10 mouse cellular contexts compared by ENCODE assay signal in genomic region chr3:63296411-63296810, GRCm38 (mm10). TPM values are rescaled to one million over a fixed set of nuclear protein-coding genes. Genes with fewer than 3 reads are reported as not detected.
DNase-seq lines count a peak whose midpoint lies in the region; ATAC-seq lines count a peak whose summit lies in the region.
"Had no signal": no experiment of that assay in that cellular context is flagged by ENCODE, and none has a peak within 500 bp of the region (broad histone marks: within the 10 kb centered on the region; RNA-seq: fewer than 3 reads in every experiment).

No protein-coding gene starts in this region.

- no peaks in the 10 kb centered on the region for H3K9me3 ChIP-seq in heart, embryonic 11.5 days (replicated peaks; ENCODE audit: control insufficient read depth, low read length)
- H3K9me3 ChIP-seq in kidney, embryonic 14.5 days (ENCODE audit: control insufficient read depth, low read length) = no peaks in the 10 kb centered on the region

- H3K36me3 ChIP-seq in heart, embryonic 11.5 days (ENCODE audit: control insufficient read depth, insufficient read depth, low read length) = no peaks in the 10 kb centered on the region
- no peaks in the 10 kb centered on the region for H3K36me3 ChIP-seq in kidney, embryonic 14.5 days (ENCODE audit: control insufficient read depth, insufficient read depth, low read length)

- peak overlapping the region; percentile 94 for H3K4me2 ChIP-seq in heart, embryonic 11.5 days
- H3K4me2 ChIP-seq in kidney, embryonic 14.5 days (replicated peaks; ENCODE audit: low read depth, low read length) = peak overlapping the region; percentile 92

- no peaks in the 10 kb centered on the region for H3K4me1 ChIP-seq in heart, embryonic 11.5 days (ENCODE audit: control insufficient read depth, insufficient read depth, low read length)
- H3K4me1 ChIP-seq in kidney, embryonic 14.5 days (ENCODE audit: control insufficient read depth, insufficient read depth, low read length) = no peaks in the 10 kb centered on the region

- H3K27ac ChIP-seq in heart, embryonic 11.5 days (ENCODE audit: low read depth, low read length) = no peak overlapping the region
- no peak overlapping the region; the same call in 1 of the 2 replicates for H3K27ac ChIP-seq in kidney, embryonic 14.5 days (ENCODE audit: low read depth, low read length)

- H3K27me3 ChIP-seq in heart, embryonic 11.5 days (ENCODE audit: control insufficient read depth, insufficient read depth, low read length) = no peaks in the 10 kb centered on the region
- no peaks in the 10 kb centered on the region for H3K27me3 ChIP-seq in kidney, embryonic 14.5 days (ENCODE audit: control insufficient read depth, insufficient read depth, low read length)

- peak overlapping the region; percentile 77 for H3K4me3 ChIP-seq in heart, embryonic 11.5 days (ENCODE audit: low read depth, low read length)
- peak overlapping the region; percentile 72 for H3K4me3 ChIP-seq in kidney, embryonic 14.5 days (ENCODE audit: low read length)
- H3K4me3 ChIP-seq: erythroblast, embryonic 14.5 days had no signal

- no peak for ATAC-seq in heart, embryonic 11.5 days (replicated peaks; ENCODE audit: insufficient number of reproducible peaks, low FRiP score, low TSS enrichment)
- ATAC-seq in kidney, embryonic 14.5 days (ENCODE audit: low FRiP score, low TSS enrichment) = no peak

- WGBS in heart, embryonic 11.5 days (ENCODE audit: insufficient replicate concordance) = 8% methylated on average over 12 of the region's 12 CpGs
- 7% methylated on average over 12 of the region's 12 CpGs for WGBS in kidney, embryonic 14.5 days

- no peak overlapping the region; the same call in 1 of the 2 replicates for H3K9ac ChIP-seq in heart, embryonic 11.5 days (ENCODE audit: low read depth, low read length)
- H3K9ac ChIP-seq in kidney, embryonic 14.5 days (ENCODE audit: low read depth, low read length) = 0 out of 2 replicates have a peak overlapping the region, but pooled peaks have one; percentile 80

- DNase-seq in cerebellum, postnatal 14 days = peak; percentile 3 to 14
- no peak for DNase-seq in cerebellum, postnatal 4 days (ENCODE audit: low spot score in 2 of 2)
- peak; percentile 48 for DNase-seq in brain, adult 2 months (ENCODE audit: low read depth, low spot score)
- peak; percentile 14 for DNase-seq in lung, postnatal 36 days
- DNase-seq in urinary bladder, postnatal 4 days (ENCODE audit: low spot score in 2 of 2) = no peak
- DNase-seq in gastrocnemius, postnatal 25 days = no peak

RNA-seq across cellular contexts. Expression of gene Mme, which starts 55.1 kb away (rescaled TPM):
- polyA plus RNA-seq in heart, embryonic 11.5 days (2014; fragmentation: Nextera tagmentation; extraction: Ambion mirVana) = 10.8 and 11.5 TPM in 2 replicates
- polyA plus RNA-seq in kidney, embryonic 14.5 days (2014; fragmentation: Nextera tagmentation; extraction: Ambion mirVana) = 18.2 and 35.7 TPM in 2 replicates
- total RNA-seq in gastrocnemius, postnatal 25 days (2021) = 1 to 10 TPM; 3.2 to 4.7 TPM
- polyA plus RNA-seq: C2C12; erythroblast, embryonic 14.5 days had no signal

Comparison
In these comparisons a context has a peak if more than half of its experiments do, and no peak if none do; other contexts are left out.
1. DNase-seq: peak in cerebellum, postnatal 14 days (2 of 2), brain, adult 2 months (single experiment) and lung, postnatal 36 days (single experiment); none in cerebellum, postnatal 4 days (0 of 2), urinary bladder, postnatal 4 days (0 of 2) and gastrocnemius, postnatal 25 days (single experiment).